Mouse (Mus musculus) hindbrain, embryonic 11.5 days (tissue): ENCODE data around the gene Gpr182. TPM values are rescaled to one million over a fixed set of nuclear protein-coding genes. Genes with fewer than 3 reads are reported as not detected.

Experiments used
- ATAC-seq: fragments of 200-750 bp; cut with Nextera tagmentation; 2 replicates; pipeline ENCODE4 v1.8.0; 2017; ENCODE audit warnings: mild to moderate bottlenecking, moderate TSS enrichment, moderate library complexity; ENCODE audit not compliant: low FRiP score
- DNase-seq: peaks from one replicate; pipeline ENCODE4 v3.0.0-alpha.2; 2015; ENCODE audit warnings: low spot score
- H3K27ac ChIP-seq: fragments of 300-500 bp; sonication (generic); 2 replicates; pipeline ENCODE4 v1.5.1; 2014; ENCODE audit warnings: mild to moderate bottlenecking, low read depth, low read length
- H3K27me3 ChIP-seq: fragments of 300-500 bp; sonication (generic); 2 replicates; pipeline ENCODE4 v1.6.1; 2014; ENCODE audit warnings: mild to moderate bottlenecking, low read length, moderate library complexity, mixed read lengths; ENCODE audit not compliant: control insufficient read depth, insufficient read depth
- H3K36me3 ChIP-seq: fragments of 300-500 bp; sonication (generic); 2 replicates; pipeline ENCODE4 v1.6.1; 2014; ENCODE audit warnings: mild to moderate bottlenecking, low read length, moderate library complexity, mixed read lengths; ENCODE audit not compliant: control insufficient read depth, insufficient read depth
- H3K4me1 ChIP-seq: fragments of 300-500 bp; sonication (generic); replicated peaks from 2 replicates; pipeline ENCODE4 v1.6.1; 2014; ENCODE audit warnings: low read length, mixed read lengths; ENCODE audit not compliant: control insufficient read depth, insufficient read depth
- H3K4me2 ChIP-seq: fragments of 300-500 bp; sonication (generic); replicated peaks from 2 replicates; pipeline ENCODE4 v1.6.1; 2014; ENCODE audit warnings: mild to moderate bottlenecking, low read depth, low read length
- H3K4me3 ChIP-seq: fragments of 300-500 bp; sonication (generic); 2 replicates; pipeline ENCODE4 v1.5.1; 2014; ENCODE audit warnings: low read depth, low read length
- H3K9ac ChIP-seq: fragments of 300-500 bp; sonication (generic); 2 replicates; pipeline ENCODE4 v1.6.1; 2014; ENCODE audit warnings: low read depth, low read length
- H3K9me3 ChIP-seq: fragments of 300-500 bp; sonication (generic); 2 replicates; pipeline ENCODE4 v1.6.1; 2016; ENCODE audit warnings: low read length; ENCODE audit not compliant: control insufficient read depth
- WGBS: fragments of 180-500 bp; shearing (Covaris S2); extraction: QIAGEN DNeasy Blood & Tissue Kit; methylation state at CpG from one replicate; pipeline ENCODE4 v1.1.7; 2014; 5-methylcytosine and 5-hydroxymethylcytosine counted together
- polyA plus RNA-seq: library from polyadenylated mRNA; unstranded; fragments of >200 nt; fragmentation: Nextera tagmentation; extraction: Ambion mirVana; gene quantifications from 2 replicates; pipeline ENCODE4 v1.2.1, GENCODE M21; 2014

Gene Gpr182
- polyA plus RNA-seq, 1 experiment from 2014 or later: 0.63 TPM

DNA sequence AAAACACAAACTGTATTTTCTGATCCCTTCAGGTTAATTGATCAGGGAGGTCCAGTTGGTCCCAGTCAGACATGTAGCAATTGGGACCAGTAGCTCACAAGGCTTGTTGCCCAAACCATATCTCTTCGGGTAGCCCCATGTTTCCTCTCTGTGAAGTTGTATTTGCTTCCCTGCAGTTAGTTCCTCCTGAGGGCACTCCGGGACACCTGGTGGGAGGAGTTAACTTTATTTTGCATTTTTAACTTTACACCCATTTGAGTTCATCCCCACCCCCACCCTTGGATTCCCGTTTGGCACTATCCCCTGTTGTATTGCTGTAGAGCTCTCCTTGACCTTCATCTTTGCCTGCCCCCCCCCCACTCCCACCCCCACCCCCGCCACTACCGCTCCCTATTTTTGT, 5.6 kb downstream of the Gpr182 start:
- DNase-seq: no peak
- H3K9me3 ChIP-seq: no peaks in the 10 kb centered on the region
- H3K9ac ChIP-seq: no peak overlapping the region
- 90% methylated on average over 5 of the region's 5 CpGs for WGBS
- H3K4me3 ChIP-seq: no peak overlapping the region
- peaks cover 6% of the 10 kb centered on the region; the same call in 1 of the 2 replicates for H3K4me1 ChIP-seq
- no peak overlapping the region for H3K27ac ChIP-seq
- no peak overlapping the region for H3K4me2 ChIP-seq
- H3K27me3 ChIP-seq: no peaks in the 10 kb centered on the region
- no peak for ATAC-seq
- peaks cover 36% of the 10 kb centered on the region for H3K36me3 ChIP-seq

DNA sequence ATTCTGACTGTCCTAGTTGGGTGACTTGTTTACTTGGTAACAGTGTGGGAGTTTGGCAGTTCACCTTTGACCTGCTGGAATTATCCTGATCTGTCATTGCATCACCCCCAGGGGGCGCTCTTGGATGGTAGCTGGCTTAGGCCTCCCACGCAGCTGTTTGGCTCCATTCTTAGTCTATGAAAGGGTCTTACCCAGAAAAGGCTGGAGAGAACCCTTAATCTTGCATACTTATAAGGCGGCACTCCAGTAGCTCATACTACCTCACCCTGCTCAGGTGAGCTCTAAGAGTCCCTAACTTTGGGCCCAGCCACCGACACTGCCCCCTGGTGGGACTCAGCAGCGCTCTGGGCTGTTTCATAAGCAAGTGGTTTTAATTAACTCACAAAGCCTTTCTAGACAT, 6.9 kb downstream of the Gpr182 start:
- Histone ChIP-seq H3K27me3 (no peaks in the 10 kb centered on the region), H3K27ac (no peak overlapping the region), H3K36me3 (peaks cover 36% of the 10 kb centered on the region), H3K9ac (no peak overlapping the region), H3K4me1 (peaks cover 6% of the 10 kb centered on the region; the same call in 1 of the 2 replicates), H3K9me3 (no peaks in the 10 kb centered on the region), H3K4me3 (no peak overlapping the region), H3K4me2 (no peak overlapping the region)
- ATAC-seq (peak; percentile 28; the same call in 1 of the 2 replicates), DNase-seq (peak; percentile 65)
- 74% methylated on average over 5 of the region's 5 CpGs for WGBS

DNA sequence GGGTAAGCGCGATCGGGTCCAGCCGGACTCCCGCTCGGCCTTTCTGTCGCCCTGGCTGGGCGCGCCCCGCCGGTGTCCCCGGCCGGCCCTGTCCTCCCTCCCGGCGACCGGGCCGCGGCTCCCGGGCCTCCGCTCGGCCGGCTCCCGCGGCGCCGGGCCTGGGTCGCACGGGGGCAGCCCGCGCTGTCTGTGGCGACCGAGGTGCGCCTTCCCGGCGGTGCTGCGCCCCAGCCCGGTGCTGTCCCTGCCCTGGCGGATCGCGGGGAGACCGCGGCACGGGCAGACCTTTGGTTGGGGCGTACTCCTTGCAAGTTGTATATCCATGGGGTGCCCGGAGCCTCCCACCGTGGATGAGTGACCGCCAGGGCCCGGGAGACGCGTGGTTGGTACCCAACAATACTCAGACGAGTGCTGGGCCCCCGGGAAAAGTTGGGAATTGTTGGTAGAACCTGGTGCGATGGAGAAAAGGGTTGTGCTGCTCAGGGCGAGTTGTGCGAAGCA, 11.8 kb downstream of the Gpr182 start:
- ATAC-seq: peak; percentile 65
- WGBS: under 1% methylated on average over 35 of the region's 55 CpGs

DNA sequence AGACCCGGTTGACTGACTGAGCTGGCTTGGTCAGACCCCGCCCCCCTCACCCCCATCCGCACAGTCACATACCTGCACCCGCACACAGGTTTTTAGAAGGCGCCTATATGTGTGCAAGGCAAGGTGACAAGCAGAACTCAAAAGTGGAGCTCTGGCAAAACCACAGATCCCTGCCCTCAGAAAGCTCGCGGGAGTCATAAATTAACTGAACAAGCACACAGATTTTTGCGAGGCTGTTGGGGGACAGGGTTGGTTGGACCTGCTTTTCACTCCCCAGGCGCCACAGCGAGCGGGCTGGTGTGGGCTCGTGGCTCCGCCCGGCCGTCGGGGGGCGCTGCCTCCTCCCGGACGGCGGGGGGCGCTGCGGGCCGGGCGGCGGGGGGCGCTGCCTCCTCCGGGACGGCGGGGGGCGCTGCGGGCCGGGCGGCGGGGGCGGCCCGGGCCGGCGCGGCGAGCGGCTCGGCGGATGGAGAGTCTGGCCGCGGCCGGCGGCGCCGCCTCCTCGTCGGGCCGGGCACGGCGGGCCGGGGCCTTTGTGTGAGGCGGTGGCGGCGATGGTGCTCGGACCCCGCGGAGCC, 12.4 kb downstream of the Gpr182 start, which contains the start of gene Zbtb39:
Zbtb39 (plus strand) TSS at position 456 of the 578 bp plus-strand sequence.
- 1% methylated on average over 39 of the region's 61 CpGs for WGBS
- Histone ChIP-seq H3K4me1 (no peaks in the 10 kb centered on the region), H3K36me3 (peaks cover 28% of the 10 kb centered on the region), H3K27ac (peak within 1 kb of the TSS; percentile 67), H3K4me2 (peak within 1 kb of the TSS; percentile 65), H3K9me3 (no peaks in the 10 kb centered on the region), H3K9ac (peak within 1 kb of the TSS; percentile 98), H3K4me3 (peak within 1 kb of the TSS; percentile 95), H3K27me3 (no peaks in the 10 kb centered on the region)
- peak; percentile 85 for ATAC-seq
- peak; percentile 89 for DNase-seq

More for the DNA sequence above, 11.8 kb downstream of the Gpr182 start:
- Histone ChIP-seq H3K4me3 (peak overlapping the region; percentile 95), H3K9me3 (no peaks in the 10 kb centered on the region), H3K4me2 (peak overlapping the region; percentile 65), H3K9ac (peak overlapping the region; percentile 98), H3K27me3 (no peaks in the 10 kb centered on the region), H3K27ac (peak overlapping the region; percentile 67), H3K36me3 (peaks cover 32% of the 10 kb centered on the region), H3K4me1 (no peaks in the 10 kb centered on the region)
- DNase-seq: peak; percentile 64

DNA sequence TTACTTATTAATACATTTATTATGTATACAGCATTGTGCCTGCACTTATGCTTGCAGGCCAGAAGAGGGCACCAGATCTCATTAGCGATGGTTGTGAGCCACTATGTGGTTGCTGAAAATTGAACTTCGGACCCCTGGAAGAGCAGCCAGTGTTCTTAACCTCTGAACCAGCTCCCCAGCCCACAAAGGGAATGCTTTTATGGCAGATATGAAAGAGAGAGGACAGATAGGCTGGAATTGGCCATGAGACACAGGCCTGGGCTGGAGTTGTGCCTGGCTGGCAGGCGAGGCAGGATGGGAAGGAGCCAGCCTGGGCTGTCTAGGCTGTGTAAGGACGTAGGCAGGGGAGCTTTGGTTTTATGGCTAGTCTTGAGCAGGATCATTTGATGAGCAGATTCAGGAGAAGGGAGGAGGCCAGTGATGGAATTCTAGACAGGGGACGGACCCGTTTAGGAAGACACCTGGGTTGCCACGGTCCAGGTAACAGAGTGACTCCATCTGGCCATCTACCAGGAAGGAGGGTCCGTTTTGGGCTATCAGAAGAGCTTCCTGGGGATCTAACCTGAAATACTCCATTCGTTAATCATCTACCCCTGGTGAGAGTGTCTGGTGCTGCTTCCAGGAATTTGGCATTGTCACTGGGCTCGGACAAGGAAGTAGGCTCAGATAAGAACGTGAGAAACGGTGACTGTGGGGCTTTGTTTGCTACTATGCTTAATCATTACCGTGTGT, 13.2 kb downstream of the Gpr182 start:
- H3K27ac ChIP-seq: no peak overlapping the region
- H3K4me3 ChIP-seq: no peak overlapping the region
- WGBS: 56% methylated on average over 13 of the region's 13 CpGs
- no peaks in the 10 kb centered on the region for H3K4me1 ChIP-seq
- no peaks in the 10 kb centered on the region for H3K27me3 ChIP-seq
- ATAC-seq (no peak), DNase-seq (peak; percentile 54)
- H3K9me3 ChIP-seq: no peaks in the 10 kb centered on the region
- peaks cover 21% of the 10 kb centered on the region for H3K36me3 ChIP-seq
- H3K4me2 ChIP-seq: no peak overlapping the region
- H3K9ac ChIP-seq: no peak overlapping the region

DNA sequence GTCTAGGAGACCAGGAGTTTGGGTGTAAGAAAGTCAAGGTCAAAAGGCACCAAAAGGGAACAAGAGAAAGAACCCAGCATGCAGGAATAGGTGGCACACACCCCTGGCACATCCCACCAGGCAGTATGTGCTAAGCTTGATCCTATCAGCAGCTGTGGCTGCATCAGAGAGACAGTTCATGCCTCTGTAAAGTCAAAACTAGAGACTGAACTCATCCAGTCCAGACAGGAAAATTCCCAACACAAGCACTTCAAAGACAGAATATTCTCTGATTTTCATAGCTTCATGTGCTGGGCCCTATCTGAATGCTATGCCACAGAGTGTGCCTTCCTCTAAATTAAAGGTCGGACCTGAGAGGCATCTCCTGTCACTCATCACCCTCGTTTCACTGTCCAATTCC, 14.0 kb downstream of the Gpr182 start:
- no peak overlapping the region for H3K27ac ChIP-seq
- peaks cover 13% of the 10 kb centered on the region for H3K36me3 ChIP-seq
- no peaks in the 10 kb centered on the region for H3K9me3 ChIP-seq
- H3K9ac ChIP-seq: no peak overlapping the region
- 35% methylated on average over 2 of the region's 2 CpGs for WGBS
- no peaks in the 10 kb centered on the region for H3K4me1 ChIP-seq
- H3K4me2 ChIP-seq: no peak overlapping the region
- no peaks in the 10 kb centered on the region for H3K27me3 ChIP-seq
- no peak overlapping the region for H3K4me3 ChIP-seq
- ATAC-seq: no peak
- DNase-seq: no peak

DNA sequence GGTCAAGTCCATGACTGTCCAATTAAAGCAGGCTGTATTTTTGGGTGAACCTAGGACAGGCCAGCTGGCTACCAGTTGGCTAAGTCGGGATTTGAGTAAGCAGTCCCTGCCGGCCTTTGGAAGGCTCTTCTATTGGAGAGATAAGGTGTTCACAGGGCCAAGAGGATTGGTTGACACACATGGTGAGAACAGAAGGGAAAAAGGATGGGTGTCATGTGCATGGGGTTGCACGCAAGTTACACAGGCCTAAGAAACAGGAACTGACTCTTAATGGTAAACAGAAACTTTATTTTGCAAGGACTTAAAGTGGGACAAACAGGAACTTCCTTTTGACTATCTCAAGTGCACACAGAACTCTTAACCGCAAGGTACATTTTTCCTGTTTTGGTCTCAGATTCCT, 14.6 kb downstream of the Gpr182 start:
- H3K4me3 ChIP-seq: no peak overlapping the region
- DNase-seq (no peak), ATAC-seq (no peak)
- H3K36me3 ChIP-seq: peaks cover 7% of the 10 kb centered on the region
- WGBS: 81% methylated on average over 4 of the region's 4 CpGs
- no peak overlapping the region for H3K27ac ChIP-seq
- H3K4me2 ChIP-seq: no peak overlapping the region
- no peaks in the 10 kb centered on the region for H3K27me3 ChIP-seq
- H3K9me3 ChIP-seq: no peaks in the 10 kb centered on the region
- H3K4me1 ChIP-seq: no peaks in the 10 kb centered on the region
- H3K9ac ChIP-seq: no peak overlapping the region

- Histone ChIP-seq H3K36me3 (peaks cover under 1% of the 10 kb centered on the region; the same call in 1 of the 2 replicates), H3K27me3 (no peaks in the 10 kb centered on the region), H3K4me3 (no peak overlapping the region), H3K9ac (no peak overlapping the region), H3K9me3 (no peaks in the 10 kb centered on the region), H3K27ac (no peak overlapping the region), H3K4me2 (no peak overlapping the region), H3K4me1 (no peaks in the 10 kb centered on the region)
- WGBS: 84% methylated on average over 2 of the region's 2 CpGs
- ATAC-seq (no peak), DNase-seq (no peak)
Measured at GRCm38 (mm10) chr10:127736266-127736665, 15.3 kb downstream of the Gpr182 start.
